Mouse (Mus musculus) heart, embryonic 13.5 days (tissue): Measurements from ENCODE around the gene Tac4. TPM values are rescaled to one million over a fixed set of nuclear protein-coding genes. Genes with fewer than 3 reads are reported as not detected.

Experiments used
- ATAC-seq: fragments of 200-750 bp; cut with Nextera tagmentation; 2 replicates; pipeline ENCODE4 v1.8.0; 2017; ENCODE audit warnings: moderate TSS enrichment; ENCODE audit not compliant: insufficient number of reproducible peaks, low FRiP score, low TSS enrichment; ENCODE audit errors: extremely low read depth
- H3K27ac ChIP-seq: fragments of 300-500 bp; sonication (generic); replicated peaks from 2 replicates; pipeline ENCODE4 v1.5.1; 2015; ENCODE audit warnings: moderate library complexity, mild to moderate bottlenecking, inconsistent platforms
- H3K27me3 ChIP-seq: fragments of 300-500 bp; sonication (generic); replicated peaks from 2 replicates; pipeline ENCODE4 v1.6.1; 2015; ENCODE audit warnings: mild to moderate bottlenecking, inconsistent platforms
- H3K36me3 ChIP-seq: fragments of 300-500 bp; sonication (generic); 2 replicates; pipeline ENCODE4 v1.6.1; 2015; ENCODE audit warnings: mild to moderate bottlenecking, inconsistent platforms
- H3K4me1 ChIP-seq: fragments of 300-500 bp; sonication (generic); 2 replicates; pipeline ENCODE4 v1.6.1; 2015; ENCODE audit warnings: inconsistent platforms
- H3K4me2 ChIP-seq: fragments of 300-500 bp; sonication (generic); 2 replicates; pipeline ENCODE4 v1.6.1; 2015; ENCODE audit warnings: inconsistent platforms, mild to moderate bottlenecking, moderate library complexity
- H3K4me3 ChIP-seq: fragments of 300-500 bp; sonication (generic); 2 replicates; pipeline ENCODE4 v1.5.1; 2015; ENCODE audit warnings: moderate library complexity, mild to moderate bottlenecking, inconsistent platforms
- H3K9ac ChIP-seq: fragments of 300-500 bp; sonication (generic); 2 replicates; pipeline ENCODE4 v1.6.1; 2015; ENCODE audit warnings: inconsistent platforms, mild to moderate bottlenecking, moderate library complexity
- H3K9me3 ChIP-seq: fragments of 300-500 bp; sonication (generic); 2 replicates; pipeline ENCODE4 v1.6.1; 2016; ENCODE audit warnings: inconsistent platforms
- WGBS: fragments of 180-500 bp; shearing (Covaris S2); methylation state at CpG from one replicate; pipeline ENCODE4 v1.1.7; 2015; ENCODE audit warnings: mixed read lengths; 5-methylcytosine and 5-hydroxymethylcytosine counted together
- polyA plus RNA-seq: library from polyadenylated mRNA; unstranded; fragments of >200 nt; fragmentation: Nextera tagmentation; extraction: Ambion mirVana; gene quantifications from 2 replicates; pipeline ENCODE4 v1.2.1, GENCODE M21; 2015

Gene Tac4
- polyA plus RNA-seq, 1 experiment from 2014 or later = not detected

DNA sequence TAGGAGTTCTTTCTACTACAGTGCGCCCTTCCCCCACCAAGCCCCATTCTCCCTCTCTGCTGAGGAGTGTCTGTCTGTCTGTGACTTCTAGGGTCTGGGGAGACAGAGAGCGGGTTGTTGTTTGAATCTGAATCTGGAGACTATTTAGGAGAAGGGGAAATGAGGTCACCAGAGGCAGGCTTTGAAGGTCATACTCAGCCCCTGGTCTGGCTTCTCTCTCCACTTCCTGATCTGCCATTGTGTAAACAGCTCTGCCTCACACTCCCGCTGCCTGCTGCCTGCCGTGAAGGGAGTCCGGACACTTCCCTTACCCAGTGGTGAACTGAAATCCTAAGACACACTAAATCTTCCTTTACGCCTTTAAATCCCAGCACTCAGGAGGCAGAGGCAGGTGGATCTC is 22.9 kb upstream of the Tac4 start:
- no peaks in the 10 kb centered on the region for H3K9me3 ChIP-seq
- H3K4me2 ChIP-seq = no peak overlapping the region
- H3K36me3 ChIP-seq = no peaks in the 10 kb centered on the region
- no peaks in the 10 kb centered on the region for H3K4me1 ChIP-seq
- ATAC-seq = no peak
- no peak overlapping the region for H3K27ac ChIP-seq
- H3K27me3 ChIP-seq = peaks cover 32% of the 10 kb centered on the region
- H3K9ac ChIP-seq = no peak overlapping the region
- no peak overlapping the region for H3K4me3 ChIP-seq
- 46% methylated on average over 6 of the region's 6 CpGs for WGBS

DNA sequence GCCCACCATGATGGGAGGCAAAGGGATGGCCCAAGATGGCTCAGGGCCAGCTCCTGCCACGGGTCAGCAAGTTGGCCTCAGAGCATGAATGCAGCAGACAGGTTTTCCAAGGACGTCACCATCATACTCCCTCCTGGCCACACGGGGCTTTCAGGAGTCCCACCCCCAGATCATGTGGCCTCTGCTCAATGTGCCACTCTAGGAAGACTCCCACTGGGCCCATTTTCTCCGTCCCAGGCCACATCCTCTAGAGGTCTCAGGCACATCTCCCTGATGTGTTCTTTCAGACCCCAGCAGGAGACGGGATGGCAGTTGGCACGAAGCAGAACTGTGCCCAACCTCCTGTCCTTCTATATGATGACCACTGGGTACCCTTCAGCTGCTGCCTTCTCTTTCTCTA is 18.7 kb upstream of the Tac4 start:
- no peak for ATAC-seq
- no peaks in the 10 kb centered on the region for H3K36me3 ChIP-seq
- no peak overlapping the region for H3K4me3 ChIP-seq
- no peaks in the 10 kb centered on the region for H3K4me1 ChIP-seq
- peaks cover 11% of the 10 kb centered on the region; the same call in 1 of the 2 replicates for H3K27me3 ChIP-seq
- H3K9me3 ChIP-seq = no peaks in the 10 kb centered on the region
- H3K27ac ChIP-seq = no peak overlapping the region
- no peak overlapping the region for H3K4me2 ChIP-seq
- 66% methylated on average over 6 of the region's 6 CpGs for WGBS
- H3K9ac ChIP-seq = no peak overlapping the region

DNA sequence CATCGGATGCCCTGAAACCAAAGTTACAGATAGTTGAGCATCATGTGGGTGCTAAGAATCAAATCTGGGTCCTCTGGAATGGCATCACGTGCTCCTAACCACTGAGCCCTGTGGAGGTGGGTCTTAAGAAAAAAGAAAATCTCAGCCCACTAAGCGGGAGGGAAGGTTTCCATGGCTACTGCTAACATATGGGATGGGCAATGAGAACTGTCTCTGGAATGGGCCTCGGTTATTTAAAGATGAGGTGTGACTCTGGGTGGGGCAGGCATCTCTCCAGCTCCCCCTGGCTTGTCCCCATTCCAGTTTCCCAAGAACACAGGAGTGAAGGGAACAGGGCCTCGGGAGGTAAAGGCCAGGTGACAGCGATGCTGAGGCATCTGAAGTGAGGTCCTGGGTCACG is 15.9 kb upstream of the Tac4 start:
- Histone ChIP-seq H3K27me3 (peaks cover 11% of the 10 kb centered on the region; the same call in 1 of the 2 replicates), H3K4me2 (no peak overlapping the region), H3K4me3 (no peak overlapping the region), H3K36me3 (no peaks in the 10 kb centered on the region), H3K27ac (no peak overlapping the region), H3K9me3 (no peaks in the 10 kb centered on the region), H3K4me1 (peaks cover 7% of the 10 kb centered on the region), H3K9ac (no peak overlapping the region)
- WGBS = 68% methylated on average over 7 of the region's 7 CpGs
- no peak for ATAC-seq

DNA sequence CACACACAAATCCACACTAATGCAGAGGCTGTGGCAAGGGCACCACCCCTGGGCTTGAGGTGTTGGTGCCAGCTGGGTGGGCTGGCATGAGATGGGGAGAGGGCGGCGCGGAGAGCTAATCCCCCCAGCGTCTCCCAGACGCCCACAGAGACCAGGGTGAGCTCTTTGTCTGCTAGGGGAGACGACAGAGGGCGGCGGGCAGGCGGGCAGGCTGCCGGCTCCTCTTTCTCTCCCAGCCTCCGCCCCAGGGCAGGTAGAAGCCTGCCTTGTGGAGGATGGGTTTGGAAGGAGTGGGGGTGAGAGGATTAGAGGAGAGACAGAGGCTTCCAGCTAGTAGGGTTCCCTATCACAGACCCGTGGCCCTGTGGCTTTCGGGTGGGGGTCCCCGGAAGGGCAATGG is 14.3 kb upstream of the Tac4 start:
- Histone ChIP-seq H3K36me3 (no peaks in the 10 kb centered on the region), H3K4me3 (no peak overlapping the region), H3K4me1 (peaks cover 10% of the 10 kb centered on the region), H3K4me2 (no peak overlapping the region), H3K27ac (no peak overlapping the region), H3K9me3 (no peaks in the 10 kb centered on the region), H3K9ac (no peak overlapping the region), H3K27me3 (peaks cover 9% of the 10 kb centered on the region; the same call in 1 of the 2 replicates)
- ATAC-seq = no peak
- 59% methylated on average over 14 of the region's 14 CpGs for WGBS

DNA sequence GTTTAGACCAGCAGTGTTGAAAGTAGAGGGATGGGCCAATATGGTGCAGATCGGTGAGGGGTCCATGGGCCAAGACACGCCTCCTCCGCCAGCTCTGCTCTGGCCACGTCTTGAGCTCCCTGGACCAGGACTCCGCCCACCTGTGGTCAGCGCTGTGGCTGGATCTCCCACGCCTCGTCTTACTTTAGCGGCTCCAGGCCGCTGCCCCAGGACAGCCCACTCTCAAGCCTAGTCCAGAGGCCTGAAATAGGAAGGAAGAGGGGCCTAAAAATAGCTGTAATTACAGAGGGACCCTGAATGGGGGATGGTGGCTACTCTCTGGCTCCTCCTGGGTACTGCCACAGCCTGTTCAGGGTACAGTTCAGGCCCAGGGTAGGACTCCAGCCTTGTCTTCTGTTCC is 11.2 kb upstream of the Tac4 start:
- peak overlapping the region; percentile 61 for H3K9ac ChIP-seq
- no peak overlapping the region for H3K4me3 ChIP-seq
- peaks cover 10% of the 10 kb centered on the region for H3K4me1 ChIP-seq
- no peaks in the 10 kb centered on the region for H3K9me3 ChIP-seq
- no peaks in the 10 kb centered on the region for H3K36me3 ChIP-seq
- peak overlapping the region; percentile 37 for H3K4me2 ChIP-seq
- WGBS = 18% methylated on average over 10 of the region's 10 CpGs
- ATAC-seq = no peak; the same call in 1 of the 2 replicates
- H3K27me3 ChIP-seq = peaks cover 2% of the 10 kb centered on the region; the same call in 1 of the 2 replicates
- peak overlapping the region; percentile 41; the same call in 1 of the 2 replicates for H3K27ac ChIP-seq

DNA sequence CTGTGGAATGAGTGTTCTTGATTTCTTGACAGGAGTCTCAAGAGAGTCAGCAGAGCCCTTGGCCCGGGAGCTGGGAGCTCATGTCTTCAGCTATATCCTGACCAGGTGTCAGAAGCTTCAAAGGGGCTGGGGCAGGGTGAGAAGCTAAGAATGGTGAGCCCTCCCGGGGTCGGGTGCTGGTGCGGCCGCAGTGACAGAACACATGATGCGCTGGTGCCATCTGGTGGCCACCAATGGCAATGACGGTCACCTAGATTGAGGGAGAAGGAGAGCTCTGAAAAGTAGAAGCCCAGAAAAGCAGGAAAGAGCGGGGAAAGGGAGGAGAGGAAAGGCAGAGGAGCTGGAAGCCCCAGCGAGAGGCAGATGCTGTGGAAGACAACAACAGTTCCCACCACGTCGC is 10.0 kb upstream of the Tac4 start:
- no peaks in the 10 kb centered on the region for H3K36me3 ChIP-seq
- 4% methylated on average over 11 of the region's 11 CpGs for WGBS
- H3K27me3 ChIP-seq = peaks cover 8% of the 10 kb centered on the region; the same call in 1 of the 2 replicates
- H3K27ac ChIP-seq = no peak overlapping the region
- no peaks in the 10 kb centered on the region for H3K9me3 ChIP-seq
- H3K9ac ChIP-seq = no peak overlapping the region
- no peak overlapping the region for H3K4me2 ChIP-seq
- H3K4me1 ChIP-seq = peaks cover 10% of the 10 kb centered on the region
- no peak for ATAC-seq
- no peak overlapping the region for H3K4me3 ChIP-seq

DNA sequence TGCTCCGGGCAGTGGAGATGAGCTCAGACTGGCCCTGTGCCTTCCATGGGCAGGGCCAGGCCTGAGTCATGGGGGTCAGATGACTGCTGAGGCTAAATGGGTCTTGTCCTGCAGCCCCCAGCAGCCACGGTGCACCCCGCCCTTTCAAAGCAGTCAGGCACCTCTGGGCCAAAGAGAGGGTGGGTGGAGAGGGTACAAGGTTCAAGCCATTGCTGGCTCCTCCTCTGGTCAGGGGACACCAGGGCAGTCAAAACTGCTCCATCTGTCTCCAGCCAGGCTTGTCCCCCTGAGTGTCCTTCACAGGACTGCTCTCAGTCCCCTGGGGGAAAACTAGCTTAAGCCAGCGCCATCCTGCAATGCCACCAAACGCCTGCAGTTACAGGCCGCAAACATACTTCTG is 9.2 kb upstream of the Tac4 start:
- Histone ChIP-seq H3K4me3 (no peak overlapping the region), H3K4me2 (no peak overlapping the region), H3K27ac (no peak overlapping the region), H3K27me3 (peaks cover 13% of the 10 kb centered on the region; the same call in 1 of the 2 replicates), H3K9me3 (no peaks in the 10 kb centered on the region), H3K36me3 (no peaks in the 10 kb centered on the region), H3K9ac (no peak overlapping the region), H3K4me1 (peaks cover 10% of the 10 kb centered on the region)
- 76% methylated on average over 6 of the region's 6 CpGs for WGBS
- ATAC-seq = no peak

DNA sequence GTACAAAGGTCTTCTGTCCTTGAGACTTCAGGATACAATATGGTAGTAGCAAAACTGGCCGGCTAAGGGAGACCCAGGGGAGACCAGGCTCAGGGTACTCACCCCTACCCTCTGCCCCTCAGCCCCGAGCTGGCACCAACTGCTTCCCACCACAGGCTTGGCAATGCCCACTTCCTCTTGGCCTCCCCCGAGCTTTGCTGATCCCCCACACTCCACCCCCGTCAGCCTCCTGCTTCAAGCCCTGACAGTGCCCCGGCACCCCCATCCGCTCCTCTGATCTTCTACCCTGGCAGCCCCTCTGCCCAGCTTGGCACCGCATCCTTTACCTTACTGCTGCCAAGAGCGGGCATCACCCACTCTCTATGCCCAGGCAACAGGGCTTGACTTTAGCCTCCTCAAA is 7.2 kb upstream of the Tac4 start:
- Histone ChIP-seq H3K9me3 (no peaks in the 10 kb centered on the region), H3K4me2 (no peak overlapping the region), H3K27me3 (peaks cover 17% of the 10 kb centered on the region; the same call in 1 of the 2 replicates), H3K9ac (no peak overlapping the region), H3K27ac (no peak overlapping the region), H3K36me3 (no peaks in the 10 kb centered on the region), H3K4me1 (peaks cover 19% of the 10 kb centered on the region), H3K4me3 (no peak overlapping the region)
- WGBS = 82% methylated on average over 8 of the region's 8 CpGs
- ATAC-seq = no peak

DNA sequence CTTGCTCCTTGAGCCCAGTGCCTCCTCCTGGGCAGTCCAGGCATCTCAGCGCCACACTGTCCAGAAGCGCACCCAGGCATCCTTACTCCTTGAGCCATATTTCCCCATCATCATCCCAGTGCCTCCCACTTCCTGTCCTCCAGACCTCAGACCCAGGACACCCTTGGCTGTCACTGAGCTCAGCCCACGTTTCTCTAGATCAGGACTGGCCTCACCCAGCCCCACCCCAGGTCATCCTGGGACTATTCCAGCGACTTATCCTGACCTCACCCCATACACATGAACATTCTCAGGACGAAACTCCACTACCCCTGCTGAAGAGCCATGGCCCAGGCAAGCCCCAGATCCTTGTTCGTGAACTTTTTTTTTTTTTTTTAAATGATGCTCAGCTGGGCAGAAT is 5.6 kb upstream of the Tac4 start:
- H3K4me1 ChIP-seq = peaks cover 9% of the 10 kb centered on the region
- H3K4me3 ChIP-seq = no peak overlapping the region
- WGBS = 68% methylated on average over 6 of the region's 6 CpGs
- no peak for ATAC-seq
- H3K9ac ChIP-seq = no peak overlapping the region
- no peaks in the 10 kb centered on the region for H3K36me3 ChIP-seq
- no peak overlapping the region for H3K4me2 ChIP-seq
- peaks cover 17% of the 10 kb centered on the region; the same call in 1 of the 2 replicates for H3K27me3 ChIP-seq
- no peaks in the 10 kb centered on the region for H3K9me3 ChIP-seq
- no peak overlapping the region for H3K27ac ChIP-seq

DNA sequence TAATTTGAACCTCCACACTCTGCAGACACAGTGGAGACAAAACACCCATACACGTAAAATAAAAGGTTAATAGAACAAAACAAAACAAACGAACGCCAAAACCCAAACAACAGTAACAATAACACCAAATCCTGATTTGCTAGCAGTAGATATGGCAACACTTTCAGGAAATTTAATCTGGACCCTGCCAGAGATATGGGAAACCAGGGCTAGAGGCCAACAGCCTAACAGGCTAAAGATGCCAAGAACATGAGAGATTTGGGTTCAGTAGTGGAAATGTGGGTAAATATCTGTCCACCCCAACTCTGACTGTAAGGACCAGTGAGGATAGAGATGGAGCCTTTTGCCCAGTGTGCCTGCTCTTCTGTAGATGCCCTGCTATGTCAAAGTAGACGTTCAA is 3.4 kb upstream of the Tac4 start:
- Histone ChIP-seq H3K27me3 (peaks cover 17% of the 10 kb centered on the region; the same call in 1 of the 2 replicates), H3K9ac (peak overlapping the region; percentile 81; the same call in 1 of the 2 replicates), H3K27ac (no peak overlapping the region), H3K36me3 (no peaks in the 10 kb centered on the region), H3K4me2 (peak overlapping the region; percentile 96), H3K9me3 (no peaks in the 10 kb centered on the region), H3K4me3 (peak overlapping the region; percentile 68; the same call in 1 of the 2 replicates), H3K4me1 (peaks cover 9% of the 10 kb centered on the region)
- 45% methylated on average over 4 of the region's 4 CpGs for WGBS
- ATAC-seq = no peak

DNA sequence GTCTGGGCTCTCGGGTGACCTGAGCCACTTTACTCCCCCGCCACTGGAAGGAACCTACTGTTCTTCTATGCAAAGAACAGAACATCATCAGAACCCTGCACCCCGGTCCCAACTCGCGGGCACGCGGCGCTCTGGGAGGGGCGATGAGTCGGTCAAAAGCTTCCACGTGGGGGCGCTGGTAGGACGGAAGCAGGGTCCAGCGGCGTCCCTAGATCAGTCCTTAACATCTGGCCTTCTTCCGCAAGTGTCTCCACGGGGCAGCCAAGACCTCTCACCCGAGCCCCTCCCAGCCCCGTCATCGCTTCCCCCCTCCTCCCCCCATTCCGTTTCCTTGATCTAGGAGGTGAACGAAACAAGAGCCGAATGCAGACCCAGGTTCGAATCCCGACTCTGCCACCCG is 2.8 kb upstream of the Tac4 start:
- peak overlapping the region; percentile 96 for H3K4me2 ChIP-seq
- H3K9me3 ChIP-seq = no peaks in the 10 kb centered on the region
- under 1% methylated on average over 26 of the region's 26 CpGs for WGBS
- peak; percentile 61; the same call in 1 of the 2 replicates for ATAC-seq
- peak overlapping the region; percentile 81 for H3K9ac ChIP-seq
- peaks cover 17% of the 10 kb centered on the region; the same call in 1 of the 2 replicates for H3K27me3 ChIP-seq
- H3K4me1 ChIP-seq = peaks cover 10% of the 10 kb centered on the region
- H3K4me3 ChIP-seq = peak overlapping the region; percentile 68
- H3K27ac ChIP-seq = peak overlapping the region; percentile 48; the same call in 1 of the 2 replicates
- no peaks in the 10 kb centered on the region for H3K36me3 ChIP-seq

DNA sequence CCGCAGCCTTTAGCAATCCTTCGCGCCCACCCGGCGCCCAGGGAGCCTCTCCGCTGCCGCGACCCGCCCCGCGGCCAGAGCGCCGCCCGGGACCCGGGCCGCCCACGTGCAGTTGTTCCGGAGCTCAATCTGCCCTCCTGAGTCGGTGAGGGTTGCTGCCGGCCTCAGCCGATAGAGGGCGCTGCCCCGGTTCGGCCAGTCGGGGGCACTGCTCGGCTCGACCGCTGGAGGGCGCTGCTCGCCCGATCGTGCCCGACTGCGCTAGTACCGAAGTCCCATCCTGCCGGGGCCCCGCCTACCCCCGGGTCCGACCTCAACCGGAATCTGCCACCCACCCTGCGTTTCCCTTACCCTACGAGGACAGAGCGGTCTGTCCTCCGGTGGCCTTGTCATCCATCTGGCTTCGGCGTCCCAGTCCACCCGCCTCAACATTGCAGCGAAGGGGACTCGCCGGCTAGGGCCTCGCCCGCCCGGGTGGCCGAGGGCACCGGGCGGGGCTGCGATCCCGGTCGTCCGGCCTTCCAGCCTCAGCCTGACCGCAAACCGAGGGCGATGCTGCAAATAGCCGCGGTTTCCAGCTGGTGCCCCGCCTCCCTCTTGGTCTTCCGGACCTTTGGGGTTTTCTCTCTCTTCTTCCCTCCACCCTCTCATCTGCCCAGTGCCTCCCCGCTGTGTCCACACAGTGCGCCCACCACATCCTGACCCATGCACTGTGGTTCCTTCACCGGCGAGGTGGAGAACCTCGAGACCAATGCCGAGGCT is 2.1 kb upstream of the Tac4 start:
- H3K4me2 ChIP-seq = peak overlapping the region; percentile 96
- peaks cover 17% of the 10 kb centered on the region for H3K4me1 ChIP-seq

More for the DNA sequence above, 2.1 kb upstream of the Tac4 start:
- H3K27me3 ChIP-seq = peaks cover 17% of the 10 kb centered on the region; the same call in 1 of the 2 replicates
- H3K4me3 ChIP-seq = peak overlapping the region; percentile 68
- no peaks in the 10 kb centered on the region for H3K9me3 ChIP-seq
- ATAC-seq = peak; percentile 74
- H3K36me3 ChIP-seq = no peaks in the 10 kb centered on the region
- H3K9ac ChIP-seq = peak overlapping the region; percentile 81
- WGBS = 2% methylated on average over 72 of the region's 73 CpGs
- peak overlapping the region; percentile 65 for H3K27ac ChIP-seq
